Mouse (Mus musculus): ENCODE data around the gene Olfr66. TPM values are rescaled to one million over a fixed set of nuclear protein-coding genes. Genes with fewer than 3 reads are reported as not detected.

The Olfr66 gene
- not detected in 2 replicates for total RNA-seq (2015; ENCODE audit: low replicate concordance)
- not detected in 2 replicates for total RNA-seq (2017; ENCODE audit: low replicate concordance)

GRCm38 (mm10) chr7:103886152-103886551 is at the start of gene Olfr66:
Olfr66 (minus strand) TSS chr7:103886252.
- ATAC-seq (replicated peaks; ENCODE audit: low FRiP score, poor library complexity, severe bottlenecking): no peak

- no peak for ATAC-seq (replicated peaks; ENCODE audit: low FRiP score, poor library complexity, severe bottlenecking)
These were observed 48.2 kb upstream of the Olfr66 start, which contains the start of gene Olfr632 for GRCm38 (mm10) chr7:103934264-103934663. Olfr632 (plus strand) TSS chr7:103934347.

- no peak for ATAC-seq (replicated peaks; ENCODE audit: low FRiP score, poor library complexity, severe bottlenecking)
These were observed 42.5 kb upstream of the Olfr66 start, which contains the start of gene Olfr631 for GRCm38 (mm10) chr7:103928525-103928924. Olfr631 (plus strand) TSS chr7:103928825.

GRCm38 (mm10) chr7:103915338-103915737 is 29.3 kb upstream of the Olfr66 start:
- peak; percentile 69 for ATAC-seq (replicated peaks; ENCODE audit: low FRiP score, poor library complexity, severe bottlenecking)

GRCm38 (mm10) chr7:103912969-103913511 is 27.0 kb upstream of the Olfr66 start:
- ATAC-seq (replicated peaks; ENCODE audit: low FRiP score, poor library complexity, severe bottlenecking): peak; percentile 83

- ATAC-seq (replicated peaks; ENCODE audit: low FRiP score, poor library complexity, severe bottlenecking): peak; percentile 89
These were observed 24.0 kb upstream of the Olfr66 start for GRCm38 (mm10) chr7:103910047-103910446.

GRCm38 (mm10) chr7:103903187-103903586 is 17.1 kb upstream of the Olfr66 start, which contains the start of gene Olfr65:
Olfr65 (plus strand) TSS chr7:103903487.
- ATAC-seq (replicated peaks; ENCODE audit: low FRiP score, poor library complexity, severe bottlenecking): no peak

GRCm38 (mm10) chr7:103894385-103894784 is 8.3 kb upstream of the Olfr66 start, which contains the start of gene Olfr64:
Olfr64 (minus strand) TSS chr7:103894485.
- no peak for ATAC-seq (replicated peaks; ENCODE audit: low FRiP score, poor library complexity, severe bottlenecking)

- ATAC-seq (replicated peaks; ENCODE audit: low FRiP score, poor library complexity, severe bottlenecking): peak; percentile 73
These were observed 9.0 kb downstream of the Olfr66 start for GRCm38 (mm10) chr7:103877093-103877492.

GRCm38 (mm10) chr7:103874451-103874850 is 11.6 kb downstream of the Olfr66 start:
- ATAC-seq (replicated peaks; ENCODE audit: low FRiP score, poor library complexity, severe bottlenecking): no peak

- 0 out of 2 replicates have a peak, but pooled peaks have one; percentile 34 for ATAC-seq (replicated peaks; ENCODE audit: low FRiP score, poor library complexity, severe bottlenecking)
These were observed 13.0 kb downstream of the Olfr66 start for GRCm38 (mm10) chr7:103873064-103873463.

GRCm38 (mm10) chr7:103870667-103871066 is 15.4 kb downstream of the Olfr66 start:
- peak; percentile 78 for ATAC-seq (replicated peaks; ENCODE audit: low FRiP score, poor library complexity, severe bottlenecking)

GRCm38 (mm10) chr7:103865716-103866115 is 20.3 kb downstream of the Olfr66 start:
- peak; percentile 72 for ATAC-seq (replicated peaks; ENCODE audit: low FRiP score, poor library complexity, severe bottlenecking)

- ATAC-seq (replicated peaks; ENCODE audit: low FRiP score, poor library complexity, severe bottlenecking): peak; percentile 5; the same call in 1 of the 2 replicates
These were observed 24.5 kb downstream of the Olfr66 start for GRCm38 (mm10) chr7:103861531-103861930.

GRCm38 (mm10) chr7:103860855-103861254 is 25.2 kb downstream of the Olfr66 start:
- peak; percentile 65 for ATAC-seq (replicated peaks; ENCODE audit: low FRiP score, poor library complexity, severe bottlenecking)

GRCm38 (mm10) chr7:103859076-103859475 is 27.0 kb downstream of the Olfr66 start:
- peak; percentile 77 for ATAC-seq (replicated peaks; ENCODE audit: low FRiP score, poor library complexity, severe bottlenecking)

- peak; percentile 27; the same call in 1 of the 2 replicates for ATAC-seq (replicated peaks; ENCODE audit: low FRiP score, poor library complexity, severe bottlenecking)
These were observed 31.4 kb downstream of the Olfr66 start for GRCm38 (mm10) chr7:103854669-103855068.

- ATAC-seq (replicated peaks; ENCODE audit: low FRiP score, poor library complexity, severe bottlenecking): no peak
These were observed 33.0 kb downstream of the Olfr66 start, which contains the start of gene Hbb-y for GRCm38 (mm10) chr7:103853090-103853489. Hbb-y (minus strand) TSS chr7:103853216.

- ATAC-seq (replicated peaks; ENCODE audit: low FRiP score, poor library complexity, severe bottlenecking): peak; percentile 50; the same call in 1 of the 2 replicates
These were observed 41.3 kb downstream of the Olfr66 start for GRCm38 (mm10) chr7:103844525-103845325.

GRCm38 (mm10) chr7:103843034-103843433 is 43.0 kb downstream of the Olfr66 start, which contains the start of gene Hbb-bh1:
Hbb-bh1 (minus strand) TSS chr7:103843164.
- ATAC-seq (replicated peaks; ENCODE audit: low FRiP score, poor library complexity, severe bottlenecking): no peak
